Mouse (Mus musculus) brain, embryonic 18.5 days (tissue): ENCODE measurements around the gene Pip4k2b.
A peak's percentile ranks its signal among the peaks of the same experiment; 100 is the strongest.
"Not testable (repeated sequence)": the region's sequence is repeated elsewhere in the genome, so short reads cannot be mapped to it uniquely, and the experiment has no call there.

Source experiments
- DNase-seq: peaks from one replicate; pipeline ENCODE4 v3.0.0-alpha.2; 2012; ENCODE audit warnings: low read depth, low spot score

Gene Pip4k2b

GRCm38 (mm10) chr11:97714784-97715760 is 29.4 kb downstream of the Pip4k2b start:
- DNase-seq: no peak

- DNase-seq: no peak
Measured at GRCm38 (mm10) chr11:97714356-97714755, 30.1 kb downstream of the Pip4k2b start.

DNA sequence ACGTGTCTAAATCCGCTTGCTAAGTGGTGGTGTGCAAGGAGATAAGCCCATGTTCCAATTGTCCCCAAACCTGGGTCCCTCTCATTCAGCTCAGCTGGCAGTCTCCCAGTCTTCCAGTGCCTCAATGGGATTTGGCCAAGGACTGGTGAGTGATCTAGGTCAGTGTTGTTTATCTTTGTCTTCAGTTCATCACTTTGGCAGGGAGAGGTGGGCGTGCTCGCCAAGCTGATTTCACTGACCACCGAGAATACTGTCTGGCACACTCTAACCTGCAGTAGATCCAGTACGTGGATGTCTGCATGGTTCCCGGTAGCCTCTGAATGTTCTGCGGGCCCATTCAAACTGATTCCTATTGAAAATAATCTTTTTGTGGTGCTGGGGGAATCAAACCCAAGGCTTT is 30.6 kb downstream of the Pip4k2b start:
- DNase-seq: no peak

GRCm38 (mm10) chr11:97712286-97712685 is 32.2 kb downstream of the Pip4k2b start:
- no peak for DNase-seq

- no peak for DNase-seq
Measured at GRCm38 (mm10) chr11:97711200-97711900, 33.2 kb downstream of the Pip4k2b start.

- not testable (repeated sequence) for DNase-seq
Measured at GRCm38 (mm10) chr11:97710067-97710466, 34.4 kb downstream of the Pip4k2b start.

GRCm38 (mm10) chr11:97703039-97703826 is 41.3 kb downstream of the Pip4k2b start, which contains the start of gene Psmb3:
Gene Psmb3, plus strand, starts transcription at chr11:97703399.
- peak; percentile 100 for DNase-seq

GRCm38 (mm10) chr11:97702393-97702745 is 42.1 kb downstream of the Pip4k2b start:
- peak; percentile 83 for DNase-seq

GRCm38 (mm10) chr11:97701581-97702392 is 42.7 kb downstream of the Pip4k2b start:
- no peak for DNase-seq

- no peak for DNase-seq
Measured at GRCm38 (mm10) chr11:97700746-97701580, 43.5 kb downstream of the Pip4k2b start.

GRCm38 (mm10) chr11:97700003-97700745 is 44.3 kb downstream of the Pip4k2b start, which contains the start of gene Pcgf2:
Gene Pcgf2, minus strand, starts transcription at chr11:97700497.
- peak; percentile 37 for DNase-seq

- peak; percentile 93 for DNase-seq
Measured at GRCm38 (mm10) chr11:97699626-97700002, 44.9 kb downstream of the Pip4k2b start.

DNA sequence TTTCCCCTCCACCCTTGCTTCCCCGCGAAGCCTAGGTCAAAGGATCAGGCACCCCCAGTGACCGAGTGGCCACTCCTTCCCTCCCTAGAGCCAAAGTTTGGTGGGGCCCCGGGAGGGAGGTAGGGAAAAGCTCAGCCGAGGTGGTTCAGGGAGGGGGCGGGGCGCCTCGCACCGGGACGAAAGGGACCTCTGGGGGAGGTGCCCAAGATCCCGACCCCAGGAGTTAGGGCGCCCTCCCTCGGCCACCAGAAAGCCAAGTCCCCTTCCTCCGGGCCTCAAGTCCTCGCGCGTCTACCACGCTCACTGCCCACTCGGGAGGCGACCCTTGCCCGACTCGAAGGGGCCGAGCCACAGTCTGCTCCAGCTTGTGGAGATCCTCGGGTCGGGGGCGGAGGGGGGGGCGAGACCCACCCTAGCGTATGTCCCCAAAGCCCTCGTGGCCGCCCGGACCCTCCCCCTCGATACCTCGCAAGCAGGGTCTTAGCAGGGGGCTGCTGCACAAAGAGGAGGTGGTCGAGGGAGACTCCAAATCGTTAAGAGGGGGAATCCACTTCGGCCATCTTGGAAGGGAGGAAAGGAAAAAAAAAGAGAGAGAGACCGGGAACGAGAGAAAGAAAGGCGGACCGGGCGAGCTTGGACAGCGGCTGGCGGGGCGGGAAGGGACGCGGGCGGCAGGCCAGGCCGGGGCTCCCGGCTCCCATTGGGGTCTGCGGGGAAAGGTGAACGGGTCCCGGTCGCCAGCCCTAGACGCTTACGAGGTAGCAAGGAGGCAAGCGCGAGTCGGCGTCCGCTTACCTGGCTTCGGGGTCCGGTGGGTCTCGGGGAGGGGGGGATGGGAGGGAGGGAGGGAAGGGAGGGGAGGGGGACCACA is 45.5 kb downstream of the Pip4k2b start:
- DNase-seq: peak; percentile 37

- no peak for DNase-seq
Measured at GRCm38 (mm10) chr11:97697891-97698529, 46.5 kb downstream of the Pip4k2b start.

DNA sequence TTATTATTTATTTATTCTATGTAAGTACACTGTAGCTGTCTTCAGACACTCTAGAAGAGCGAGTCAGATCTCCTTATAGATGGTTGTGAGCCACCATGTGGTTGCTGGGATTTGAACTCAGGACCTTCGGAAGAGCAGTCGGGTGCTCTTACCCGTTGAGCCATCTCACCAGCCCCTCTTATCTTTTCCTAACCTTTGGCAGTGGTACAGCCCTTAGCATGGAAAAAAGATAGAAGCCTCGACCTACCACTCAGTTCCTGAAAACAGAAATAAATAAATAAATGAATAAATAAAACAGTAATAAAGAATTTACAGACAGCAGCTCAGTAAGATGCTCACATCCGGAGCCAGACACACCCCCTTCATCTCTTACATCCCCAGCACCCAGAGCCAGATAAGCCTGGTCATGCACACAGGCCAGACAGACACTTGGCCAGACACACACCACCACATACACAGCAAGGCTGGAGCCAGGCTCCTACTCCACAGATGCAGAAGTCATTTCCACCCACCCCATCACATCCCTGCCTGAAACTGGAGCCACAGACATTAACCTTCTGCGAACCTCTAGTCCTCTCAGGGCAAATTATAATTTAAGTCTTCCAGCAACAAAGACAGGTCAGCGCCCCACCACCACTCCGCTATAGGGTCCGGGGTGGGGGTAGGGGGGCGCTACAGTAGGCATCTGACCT is 47.2 kb downstream of the Pip4k2b start:
- no peak for DNase-seq

GRCm38 (mm10) chr11:97696669-97697068 is 47.8 kb downstream of the Pip4k2b start:
- no peak for DNase-seq
